Mouse (Mus musculus): ENCODE measurements around the gene Kcnj9. TPM values are rescaled to one million over a fixed set of nuclear protein-coding genes. Genes with fewer than 3 reads are reported as not detected.

Kcnj9 gene
- polyA plus RNA-seq, 1 experiment from 2014 or later: 0.04 TPM

DNA sequence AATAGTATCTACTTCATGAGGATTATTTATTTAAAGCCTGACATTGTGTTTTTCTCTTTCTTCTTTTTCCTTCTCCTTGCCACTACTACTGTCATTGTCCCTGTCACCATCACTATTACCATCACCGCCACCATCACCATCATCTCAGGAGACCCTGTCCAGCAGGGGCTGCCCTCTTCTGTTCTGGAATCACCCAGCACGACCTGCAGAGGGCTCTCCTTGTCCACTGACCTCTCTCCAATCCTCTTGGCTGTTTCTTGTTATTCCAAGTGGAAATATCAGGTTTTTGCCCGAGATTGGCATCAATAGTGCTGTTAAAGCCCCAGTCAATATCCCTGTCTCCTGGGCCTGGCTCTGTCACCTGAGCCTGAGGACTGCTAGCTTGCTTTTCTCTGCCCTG is 4.4 kb upstream of the Kcnj9 start:
- WGBS: 18% methylated on average over 3 of the region's 3 CpGs
- ATAC-seq (ENCODE audit: insufficient read depth): peak; percentile 47; the same call in 1 of the 2 replicates

DNA sequence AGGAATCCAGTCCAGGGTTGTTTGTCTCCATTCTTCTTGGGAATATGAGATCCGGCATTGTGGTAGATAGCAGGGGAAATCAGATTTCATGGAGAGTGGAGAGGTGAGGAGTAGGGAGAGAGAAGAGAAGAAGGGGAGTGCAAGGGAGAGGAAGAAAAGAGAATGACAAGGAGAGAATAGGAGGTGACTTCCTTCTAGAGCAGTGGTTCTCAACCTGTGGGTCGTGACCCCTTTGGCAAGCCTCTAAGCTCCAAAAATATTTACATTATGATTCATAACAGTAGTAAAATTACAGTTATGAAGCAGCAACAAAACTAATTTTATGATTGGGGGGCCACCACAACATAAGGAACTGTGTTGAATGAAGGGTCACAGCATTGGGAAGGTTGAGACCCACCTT is 3.8 kb upstream of the Kcnj9 start:
- Histone ChIP-seq H3K27ac (ENCODE audit: low read depth) (no peak overlapping the region), H3K4me2 (no peak overlapping the region), H3K27me3 (ENCODE audit: insufficient read depth, low read length) (peaks cover 28% of the 10 kb centered on the region), H3K9me3 (ENCODE audit: low read depth, low read length) (no peaks in the 10 kb centered on the region), H3K4me1 (ENCODE audit: insufficient read depth) (no peaks in the 10 kb centered on the region), H3K36me3 (ENCODE audit: insufficient read depth) (no peaks in the 10 kb centered on the region), H3K9ac (no peak overlapping the region), H3K4me3 (ENCODE audit: low read depth, low read length) (no peak overlapping the region)
- 75% methylated on average over 2 of the region's 2 CpGs for WGBS
- ATAC-seq (ENCODE audit: insufficient read depth) (no peak), DNase-seq (no peak)
- TF ChIP-seq CTCF (IDR thresholded peaks at IDR 0.05; ENCODE audit: low read depth): no peak

More for the DNA sequence above, 4.4 kb upstream of the Kcnj9 start:
- Histone ChIP-seq H3K9me3 (ENCODE audit: low read depth, low read length) (no peaks in the 10 kb centered on the region), H3K4me1 (ENCODE audit: insufficient read depth) (no peaks in the 10 kb centered on the region), H3K9ac (no peak overlapping the region), H3K27me3 (ENCODE audit: insufficient read depth, low read length) (peaks cover 23% of the 10 kb centered on the region), H3K36me3 (ENCODE audit: insufficient read depth) (no peaks in the 10 kb centered on the region), H3K27ac (ENCODE audit: low read depth) (no peak overlapping the region), H3K4me2 (no peak overlapping the region), H3K4me3 (ENCODE audit: low read depth, low read length) (no peak overlapping the region)
- DNase-seq: no peak
- peak; percentile 59 for TF ChIP-seq CTCF (IDR thresholded peaks at IDR 0.05; ENCODE audit: low read depth)

GRCm38 (mm10) chr1:172331422-172331947 is 2.4 kb upstream of the Kcnj9 start:
- no peak overlapping the region for H3K9ac ChIP-seq
- H3K4me1 ChIP-seq (ENCODE audit: insufficient read depth): no peaks in the 10 kb centered on the region
- no peak overlapping the region for H3K4me3 ChIP-seq (ENCODE audit: low read depth, low read length)
- no peak for TF ChIP-seq CTCF (IDR thresholded peaks at IDR 0.05; ENCODE audit: low read depth)
- H3K27ac ChIP-seq (ENCODE audit: low read depth): no peak overlapping the region
- WGBS: 71% methylated on average over 8 of the region's 8 CpGs
- H3K9me3 ChIP-seq (ENCODE audit: low read depth, low read length): no peaks in the 10 kb centered on the region; the same call in 1 of the 2 replicates
- DNase-seq (no peak), ATAC-seq (ENCODE audit: insufficient read depth) (no peak)
- H3K36me3 ChIP-seq (ENCODE audit: insufficient read depth): no peaks in the 10 kb centered on the region
- H3K4me2 ChIP-seq: no peak overlapping the region
- peaks cover 43% of the 10 kb centered on the region for H3K27me3 ChIP-seq (ENCODE audit: insufficient read depth, low read length)

- no peak for ATAC-seq (ENCODE audit: insufficient read depth)
- Histone ChIP-seq H3K27me3 (ENCODE audit: insufficient read depth, low read length) (peaks cover 54% of the 10 kb centered on the region), H3K4me2 (no peak overlapping the region), H3K27ac (ENCODE audit: low read depth) (no peak overlapping the region), H3K9me3 (ENCODE audit: low read depth, low read length) (no peaks in the 10 kb centered on the region; the same call in 1 of the 2 replicates), H3K4me1 (ENCODE audit: insufficient read depth) (no peaks in the 10 kb centered on the region), H3K9ac (no peak overlapping the region), H3K4me3 (ENCODE audit: low read depth, low read length) (no peak overlapping the region), H3K36me3 (ENCODE audit: insufficient read depth) (no peaks in the 10 kb centered on the region)
- no peak for DNase-seq
- 71% methylated on average over 6 of the region's 6 CpGs for WGBS
- TF ChIP-seq CTCF (IDR thresholded peaks at IDR 0.05; ENCODE audit: low read depth): no peak
Measured at GRCm38 (mm10) chr1:172329616-172330015, 498 bp upstream of the Kcnj9 start.

- Histone ChIP-seq H3K36me3 (ENCODE audit: insufficient read depth) (no peaks in the 10 kb centered on the region), H3K27me3 (ENCODE audit: insufficient read depth, low read length) (peaks cover 54% of the 10 kb centered on the region), H3K9ac (no peak overlapping the region), H3K27ac (ENCODE audit: low read depth) (no peak overlapping the region), H3K4me1 (ENCODE audit: insufficient read depth) (no peaks in the 10 kb centered on the region), H3K4me2 (no peak overlapping the region), H3K4me3 (ENCODE audit: low read depth, low read length) (no peak overlapping the region), H3K9me3 (ENCODE audit: low read depth, low read length) (no peaks in the 10 kb centered on the region; the same call in 1 of the 2 replicates)
- DNase-seq (no peak), ATAC-seq (ENCODE audit: insufficient read depth) (no peak)
- TF ChIP-seq CTCF (IDR thresholded peaks at IDR 0.05; ENCODE audit: low read depth): no peak
- WGBS: 72% methylated on average over 7 of the region's 7 CpGs
Measured at GRCm38 (mm10) chr1:172328461-172328860, 657 bp downstream of the Kcnj9 start.

DNA sequence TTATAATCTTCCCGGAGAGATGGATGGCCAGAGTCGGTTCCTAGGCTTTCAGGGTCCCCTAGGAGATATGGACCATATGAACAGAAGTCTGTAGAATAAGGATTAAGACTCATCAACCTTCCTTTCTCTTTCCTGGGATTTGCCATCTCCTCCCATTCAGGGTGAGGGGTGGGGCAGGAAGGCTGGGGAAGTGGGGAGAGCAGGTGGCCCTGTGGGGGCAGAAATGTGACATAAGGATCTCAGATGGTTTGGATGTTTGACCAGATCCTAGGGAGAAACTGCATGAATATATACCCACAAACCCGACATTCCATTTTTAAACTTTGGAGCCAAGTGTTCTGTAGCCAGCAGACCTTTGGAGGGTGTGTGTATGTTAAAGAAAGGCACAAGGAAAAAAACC is 1.1 kb downstream of the Kcnj9 start:
- no peak overlapping the region for H3K9ac ChIP-seq
- peaks cover 54% of the 10 kb centered on the region for H3K27me3 ChIP-seq (ENCODE audit: insufficient read depth, low read length)
- H3K27ac ChIP-seq (ENCODE audit: low read depth): no peak overlapping the region
- H3K9me3 ChIP-seq (ENCODE audit: low read depth, low read length): no peaks in the 10 kb centered on the region; the same call in 1 of the 2 replicates
- ATAC-seq (ENCODE audit: insufficient read depth) (no peak), DNase-seq (no peak)
- no peaks in the 10 kb centered on the region for H3K4me1 ChIP-seq (ENCODE audit: insufficient read depth)
- no peak for TF ChIP-seq CTCF (IDR thresholded peaks at IDR 0.05; ENCODE audit: low read depth)
- H3K4me2 ChIP-seq: no peak overlapping the region
- no peak overlapping the region for H3K4me3 ChIP-seq (ENCODE audit: low read depth, low read length)
- H3K36me3 ChIP-seq (ENCODE audit: insufficient read depth): no peaks in the 10 kb centered on the region
- WGBS: 74% methylated on average over 3 of the region's 3 CpGs

- H3K27ac ChIP-seq (ENCODE audit: low read depth): no peak overlapping the region
- no peak for TF ChIP-seq CTCF (IDR thresholded peaks at IDR 0.05; ENCODE audit: low read depth)
- ATAC-seq (ENCODE audit: insufficient read depth): no peak
- no peak for DNase-seq
- H3K4me2 ChIP-seq: no peak overlapping the region
- H3K9ac ChIP-seq: no peak overlapping the region
- H3K36me3 ChIP-seq (ENCODE audit: insufficient read depth): no peaks in the 10 kb centered on the region
- no peak overlapping the region for H3K4me3 ChIP-seq (ENCODE audit: low read depth, low read length)
- no peaks in the 10 kb centered on the region for H3K4me1 ChIP-seq (ENCODE audit: insufficient read depth)
- peaks cover 54% of the 10 kb centered on the region for H3K27me3 ChIP-seq (ENCODE audit: insufficient read depth, low read length)
- H3K9me3 ChIP-seq (ENCODE audit: low read depth, low read length): no peaks in the 10 kb centered on the region; the same call in 1 of the 2 replicates
- WGBS: 79% methylated on average over 16 of the region's 16 CpGs
Measured at GRCm38 (mm10) chr1:172327206-172328001, 1.7 kb downstream of the Kcnj9 start.
